Mouse (Mus musculus): ENCODE results near the gene Nrip2.

- TF ChIP-seq CTCF (IDR thresholded peaks at IDR 0.05; ENCODE audit: low read depth), result no peak
- TF ChIP-seq EP300 (IDR thresholded peaks at IDR 0.05; ENCODE audit: low read depth), result no peak
Observed at GRCm38 (mm10) chr6:128398996-128399395, at the start of gene Nrip2.
